Mouse (Mus musculus) forebrain, embryonic 12.5 days (tissue): ENCODE measurements around the gene Rmdn2. TPM values are rescaled to one million over a fixed set of nuclear protein-coding genes. Genes with fewer than 3 reads are reported as not detected.

Source experiments
- ATAC-seq: fragments of 200-750 bp; cut with Nextera tagmentation; 2 replicates; pipeline ENCODE4 v1.8.0; 2017; ENCODE audit warnings: moderate TSS enrichment; ENCODE audit not compliant: low FRiP score
- H3K27ac ChIP-seq: fragments of 300-500 bp; sonication (generic); 2 replicates; pipeline ENCODE4 v1.5.1; 2016; ENCODE audit warnings: mild to moderate bottlenecking
- H3K27me3 ChIP-seq: fragments of 300-500 bp; sonication (generic); 2 replicates; pipeline ENCODE4 v1.6.1; 2016; ENCODE audit warnings: mild to moderate bottlenecking
- H3K36me3 ChIP-seq: fragments of 300-500 bp; sonication (generic); replicated peaks from 2 replicates; pipeline ENCODE4 v1.6.1; 2016; ENCODE audit warnings: mild to moderate bottlenecking
- H3K4me1 ChIP-seq: fragments of 300-500 bp; sonication (generic); 2 replicates; pipeline ENCODE4 v1.6.1; 2016
- H3K4me2 ChIP-seq: fragments of 300-500 bp; sonication (generic); 2 replicates; pipeline ENCODE4 v1.6.1; 2016; ENCODE audit warnings: mild to moderate bottlenecking, moderate library complexity
- H3K4me3 ChIP-seq: fragments of 300-500 bp; sonication (generic); replicated peaks from 2 replicates; pipeline ENCODE4 v1.5.1; 2016; ENCODE audit warnings: mild to moderate bottlenecking
- H3K9ac ChIP-seq: fragments of 300-500 bp; sonication (generic); 2 replicates; pipeline ENCODE4 v1.6.1; 2016; ENCODE audit warnings: mild to moderate bottlenecking
- H3K9me3 ChIP-seq: fragments of 300-500 bp; sonication (generic); 2 replicates; pipeline ENCODE4 v1.6.1; 2016
- WGBS: fragments of 180-500 bp; shearing (Covaris S2); methylation state at CpG from one replicate; pipeline ENCODE4 v1.1.7; 2016; 5-methylcytosine and 5-hydroxymethylcytosine counted together
- polyA plus RNA-seq: library from polyadenylated mRNA; unstranded; fragments of >200 nt; fragmentation: Nextera tagmentation; extraction: Ambion mirVana; gene quantifications from 2 replicates; pipeline ENCODE4 v1.2.1, GENCODE M21; 2016

The Rmdn2 gene
- polyA plus RNA-seq, 1 experiment from 2014 or later: 5.4 TPM

GRCm38 (mm10) chr17:79598596-79599577 is 12.8 kb upstream of the Rmdn2 start:
- no peak overlapping the region for H3K27ac ChIP-seq
- ATAC-seq: no peak

GRCm38 (mm10) chr17:79600108-79600507 is 11.6 kb upstream of the Rmdn2 start:
- no peak for ATAC-seq
- Histone ChIP-seq H3K36me3 (no peaks in the 10 kb centered on the region), H3K4me1 (peaks cover 3% of the 10 kb centered on the region; the same call in 1 of the 2 replicates), H3K9me3 (no peaks in the 10 kb centered on the region), H3K4me2 (no peak overlapping the region), H3K9ac (no peak overlapping the region), H3K27me3 (no peaks in the 10 kb centered on the region), H3K4me3 (no peak overlapping the region), H3K27ac (no peak overlapping the region)
- WGBS: 80% methylated on average over 4 of the region's 4 CpGs

More at GRCm38 (mm10) chr17:79598596-79599577, 12.8 kb upstream of the Rmdn2 start:
- no peaks in the 10 kb centered on the region for H3K36me3 ChIP-seq
- WGBS: 28% methylated on average over 8 of the region's 8 CpGs
- no peaks in the 10 kb centered on the region for H3K27me3 ChIP-seq
- no peaks in the 10 kb centered on the region for H3K9me3 ChIP-seq
- H3K4me3 ChIP-seq: no peak overlapping the region
- no peak overlapping the region for H3K4me2 ChIP-seq
- H3K9ac ChIP-seq: no peak overlapping the region
- peaks cover 3% of the 10 kb centered on the region; the same call in 1 of the 2 replicates for H3K4me1 ChIP-seq

GRCm38 (mm10) chr17:79602381-79602780 is 9.3 kb upstream of the Rmdn2 start:
- Histone ChIP-seq H3K4me2 (no peak overlapping the region), H3K9ac (no peak overlapping the region), H3K27me3 (no peaks in the 10 kb centered on the region), H3K27ac (no peak overlapping the region), H3K36me3 (no peaks in the 10 kb centered on the region), H3K9me3 (no peaks in the 10 kb centered on the region), H3K4me1 (peaks cover 3% of the 10 kb centered on the region; the same call in 1 of the 2 replicates), H3K4me3 (no peak overlapping the region)
- 53% methylated on average over 5 of the region's 5 CpGs for WGBS
- no peak for ATAC-seq

- no peak overlapping the region for H3K27ac ChIP-seq
- H3K4me1 ChIP-seq: peaks cover 3% of the 10 kb centered on the region; the same call in 1 of the 2 replicates
- H3K9ac ChIP-seq: no peak overlapping the region
- no peak overlapping the region for H3K4me2 ChIP-seq
- no peak for ATAC-seq
- no peaks in the 10 kb centered on the region for H3K27me3 ChIP-seq
- no peaks in the 10 kb centered on the region for H3K9me3 ChIP-seq
- 81% methylated on average over 7 of the region's 7 CpGs for WGBS
- no peak overlapping the region for H3K4me3 ChIP-seq
- H3K36me3 ChIP-seq: no peaks in the 10 kb centered on the region
Observed at GRCm38 (mm10) chr17:79603427-79603826, 8.2 kb upstream of the Rmdn2 start.

DNA sequence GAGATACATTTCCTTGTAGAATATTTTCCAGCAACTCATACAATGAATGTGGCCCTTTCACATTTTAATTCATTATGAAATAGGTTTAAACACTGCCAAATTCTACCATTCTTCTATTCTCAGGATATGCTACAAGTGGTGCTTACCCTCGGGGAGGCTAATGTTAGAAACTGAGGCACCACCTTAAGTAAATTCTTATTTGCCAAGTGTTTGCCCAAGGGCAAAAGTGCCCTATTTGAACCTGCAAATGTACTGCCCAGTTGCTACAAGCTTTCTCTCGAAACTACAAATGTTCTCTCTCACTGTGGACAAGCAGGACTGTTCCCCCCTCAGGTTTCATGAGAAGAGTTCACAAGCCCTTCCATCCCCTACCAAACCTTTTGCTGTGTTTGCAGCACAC is 5.9 kb upstream of the Rmdn2 start:
- WGBS: 79% methylated on average over 2 of the region's 2 CpGs
- H3K9ac ChIP-seq: no peak overlapping the region
- no peaks in the 10 kb centered on the region for H3K36me3 ChIP-seq
- H3K4me1 ChIP-seq: peaks cover 3% of the 10 kb centered on the region; the same call in 1 of the 2 replicates
- H3K27ac ChIP-seq: no peak overlapping the region
- H3K4me2 ChIP-seq: no peak overlapping the region
- H3K9me3 ChIP-seq: no peaks in the 10 kb centered on the region
- H3K27me3 ChIP-seq: no peaks in the 10 kb centered on the region
- no peak overlapping the region for H3K4me3 ChIP-seq
- ATAC-seq: no peak

- Histone ChIP-seq H3K9ac (no peak overlapping the region), H3K4me2 (no peak overlapping the region), H3K27me3 (no peaks in the 10 kb centered on the region), H3K4me3 (no peak overlapping the region), H3K36me3 (no peaks in the 10 kb centered on the region), H3K27ac (no peak overlapping the region), H3K9me3 (no peaks in the 10 kb centered on the region), H3K4me1 (peaks cover 4% of the 10 kb centered on the region; the same call in 1 of the 2 replicates)
- no peak for ATAC-seq
- 92% methylated on average over 1 of the region's 1 CpGs for WGBS
Observed at GRCm38 (mm10) chr17:79609697-79610096, 2.0 kb upstream of the Rmdn2 start.

DNA sequence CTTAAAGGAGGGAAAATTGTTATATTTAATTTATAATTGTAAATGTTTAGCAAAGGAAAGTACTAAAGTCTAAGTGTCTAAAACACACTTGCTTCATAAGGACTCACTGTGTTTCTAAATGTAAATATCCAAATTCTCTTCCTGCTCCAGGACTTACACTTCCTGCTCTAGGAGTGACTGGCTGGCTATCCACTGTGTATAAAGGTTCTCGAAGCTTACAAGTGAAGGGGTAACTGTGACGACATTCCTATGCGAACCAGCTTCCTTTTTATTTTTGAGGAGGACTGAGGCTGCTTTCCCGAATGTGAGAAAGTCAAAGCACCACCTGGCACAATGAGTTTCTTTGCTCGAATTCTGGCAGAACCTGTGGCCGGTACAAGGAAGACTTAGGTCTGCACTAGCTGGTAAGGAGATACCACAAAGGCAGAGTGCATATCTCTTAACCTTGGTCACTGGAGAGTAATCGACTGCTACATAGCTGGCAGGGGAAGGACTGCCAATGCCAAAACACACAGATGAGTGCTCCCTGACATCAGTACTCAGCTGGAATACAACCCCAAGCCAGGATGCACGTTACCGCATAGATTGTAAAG is 1.4 kb upstream of the Rmdn2 start:
- no peak overlapping the region for H3K4me3 ChIP-seq
- WGBS: 86% methylated on average over 9 of the region's 9 CpGs
- H3K9me3 ChIP-seq: no peaks in the 10 kb centered on the region
- H3K9ac ChIP-seq: no peak overlapping the region
- H3K4me1 ChIP-seq: peaks cover 6% of the 10 kb centered on the region; the same call in 1 of the 2 replicates
- no peak for ATAC-seq
- H3K27me3 ChIP-seq: no peaks in the 10 kb centered on the region
- no peak overlapping the region for H3K27ac ChIP-seq
- H3K36me3 ChIP-seq: no peaks in the 10 kb centered on the region
- no peak overlapping the region for H3K4me2 ChIP-seq

DNA sequence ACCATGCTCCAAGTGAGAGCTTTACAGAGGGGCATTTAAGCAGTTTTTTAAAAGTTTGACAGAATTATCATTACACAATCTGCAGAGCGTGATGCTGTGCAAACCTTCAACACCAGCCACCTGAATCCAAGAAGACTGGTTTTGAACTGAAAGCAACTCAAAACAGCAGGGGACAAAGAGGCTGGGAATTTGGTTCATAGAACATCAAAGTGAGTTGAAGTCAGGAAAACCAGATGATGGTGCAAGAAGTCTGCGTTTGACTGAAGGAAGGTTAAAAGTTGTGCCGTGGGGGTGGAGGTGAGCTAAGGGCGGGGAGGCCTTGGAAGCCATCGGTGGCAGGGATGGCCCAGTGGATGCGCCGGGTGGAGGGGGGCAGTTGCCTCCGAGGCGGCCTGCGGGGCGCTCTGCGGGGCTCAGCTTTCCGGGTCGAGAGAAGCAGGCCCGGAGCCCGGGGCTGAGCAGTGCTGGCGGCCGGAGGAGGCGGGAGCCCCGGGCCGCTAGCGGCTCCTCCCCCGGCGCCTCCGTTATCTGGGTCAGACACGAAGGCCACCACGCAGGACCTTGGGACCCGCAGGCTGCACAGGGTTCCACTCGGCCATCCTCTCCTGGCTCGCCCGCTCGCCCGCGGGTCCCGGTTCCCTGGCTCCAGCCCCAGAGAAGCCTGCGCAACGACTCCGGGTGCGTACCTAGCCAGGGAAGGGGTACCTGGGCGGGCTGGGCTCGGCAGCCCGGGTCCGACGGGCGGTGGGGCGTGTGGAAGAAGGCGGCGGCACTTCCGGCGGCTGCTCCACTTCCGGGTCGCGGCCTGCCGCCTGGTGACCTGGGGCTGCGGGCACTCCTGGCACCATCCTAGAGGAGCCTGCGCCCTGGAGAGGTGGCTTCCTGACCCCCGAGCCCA is 3.3 kb downstream of the Rmdn2 start:
- Histone ChIP-seq H3K27me3 (no peaks in the 10 kb centered on the region), H3K4me1 (peaks cover 6% of the 10 kb centered on the region; the same call in 1 of the 2 replicates), H3K4me2 (peak overlapping the region; percentile 80), H3K4me3 (peak overlapping the region; percentile 79), H3K9ac (peak overlapping the region; percentile 84), H3K9me3 (no peaks in the 10 kb centered on the region), H3K27ac (peak overlapping the region; percentile 76), H3K36me3 (no peaks in the 10 kb centered on the region)
- WGBS: 2% methylated on average over 54 of the region's 57 CpGs
- ATAC-seq: peak; percentile 92

- 88% methylated on average over 9 of the region's 9 CpGs for WGBS
Observed at GRCm38 (mm10) chr17:79615897-79616296, 4.2 kb downstream of the Rmdn2 start.

DNA sequence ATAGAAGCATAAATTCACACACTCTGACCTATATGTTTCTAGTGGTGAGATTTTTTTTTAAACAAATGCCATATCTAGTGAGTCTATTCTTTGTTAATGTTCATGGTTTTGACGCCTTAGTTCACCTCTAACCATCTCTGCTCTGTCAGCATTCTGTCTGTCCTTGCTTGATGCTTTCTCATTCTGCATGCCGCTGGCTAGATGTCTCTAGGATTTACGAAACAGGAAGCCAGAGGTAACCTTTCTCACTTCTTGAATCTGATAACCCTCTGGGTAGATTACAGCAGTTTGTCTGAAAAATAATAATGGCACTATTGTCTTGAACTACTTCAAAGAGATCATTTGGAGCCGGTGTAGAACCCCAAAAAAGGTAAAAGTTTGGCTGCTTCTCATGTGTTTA is 5.0 kb downstream of the Rmdn2 start:
- H3K4me1 ChIP-seq: peaks cover 6% of the 10 kb centered on the region; the same call in 1 of the 2 replicates
- ATAC-seq: no peak
- WGBS: 95% methylated on average over 4 of the region's 4 CpGs

More at GRCm38 (mm10) chr17:79615897-79616296, 4.2 kb downstream of the Rmdn2 start:
- Histone ChIP-seq H3K9ac (no peak overlapping the region), H3K27ac (no peak overlapping the region), H3K27me3 (no peaks in the 10 kb centered on the region), H3K4me2 (peak overlapping the region; percentile 80), H3K4me1 (peaks cover 6% of the 10 kb centered on the region; the same call in 1 of the 2 replicates), H3K36me3 (no peaks in the 10 kb centered on the region), H3K9me3 (no peaks in the 10 kb centered on the region), H3K4me3 (peak overlapping the region; percentile 79; the same call in 1 of the 2 replicates)
- no peak for ATAC-seq

DNA sequence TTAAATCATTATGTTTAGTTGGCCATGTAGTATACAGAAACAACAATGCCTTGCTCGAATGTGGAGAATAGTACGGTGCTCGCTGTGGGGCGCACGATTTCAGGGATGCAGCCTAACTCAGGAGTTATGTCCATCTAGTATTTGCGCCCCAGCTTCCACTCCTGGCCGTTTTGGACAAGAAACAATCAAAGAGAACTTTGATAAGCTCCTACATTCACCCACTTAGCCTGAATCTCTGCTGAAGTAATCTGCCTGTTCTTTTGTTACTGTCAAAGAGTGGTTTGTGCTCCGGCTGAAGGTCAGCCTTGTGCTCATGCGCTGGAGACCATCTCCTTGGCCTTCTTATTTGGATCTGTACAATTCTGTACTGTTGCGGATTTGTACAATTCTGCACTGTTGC is 6.8 kb downstream of the Rmdn2 start:
- Histone ChIP-seq H3K4me2 (no peak overlapping the region), H3K4me1 (peaks cover 6% of the 10 kb centered on the region; the same call in 1 of the 2 replicates), H3K36me3 (no peaks in the 10 kb centered on the region), H3K9me3 (no peaks in the 10 kb centered on the region), H3K4me3 (no peak overlapping the region), H3K27me3 (no peaks in the 10 kb centered on the region), H3K9ac (no peak overlapping the region), H3K27ac (no peak overlapping the region)
- no peak for ATAC-seq
- 84% methylated on average over 10 of the region's 10 CpGs for WGBS

More for the DNA sequence above, 5.0 kb downstream of the Rmdn2 start:
- Histone ChIP-seq H3K27me3 (no peaks in the 10 kb centered on the region), H3K36me3 (no peaks in the 10 kb centered on the region), H3K4me3 (no peak overlapping the region), H3K9ac (no peak overlapping the region), H3K4me2 (no peak overlapping the region), H3K9me3 (no peaks in the 10 kb centered on the region), H3K27ac (no peak overlapping the region)
